Mouse (Mus musculus): ENCODE data around the gene Aknad1.

DNA sequence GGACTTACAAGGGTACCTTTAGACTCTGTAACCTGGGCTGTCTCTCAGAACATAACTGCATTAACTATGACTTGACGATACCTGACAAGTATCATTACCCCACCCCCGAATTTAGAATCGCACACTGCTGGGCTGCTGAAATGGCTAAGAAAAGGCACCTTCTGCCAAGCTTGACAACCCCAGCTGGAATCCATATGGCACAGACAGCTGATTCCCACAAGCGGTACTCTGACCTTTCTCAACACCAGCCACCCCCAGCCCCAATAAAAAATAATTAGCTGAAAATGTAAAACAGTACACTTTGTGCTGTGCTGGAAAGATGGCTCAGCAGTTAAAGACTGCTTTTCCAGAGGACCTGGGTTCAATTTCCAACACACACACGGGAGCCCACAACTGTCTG lies 49.8 kb downstream of the Aknad1 start:
- TF ChIP-seq POLR2A (IDR thresholded peaks at IDR 0.05; ENCODE audit: low read depth, low read length) (no peak), CTCF (IDR thresholded peaks at IDR 0.05; ENCODE audit: extremely low read depth, insufficient read length, insufficient replicate concordance, low read depth, low read length) (no peak)
